Mouse (Mus musculus) C2C12 (cell line): ENCODE data around the gene 4932411N23Rik.
"Not testable (repeated sequence)": the region's sequence is repeated elsewhere in the genome, so short reads cannot be mapped to it uniquely, and the experiment has no call there.

Source experiments
- CEBPB ChIP-seq: IDR thresholded peaks from one replicate; pipeline ENCODE4 v1.6.1; 2011; ENCODE audit warnings: low read depth, mild to moderate bottlenecking, control low read depth, moderate library complexity
- CTCF ChIP-seq: IDR thresholded peaks from one replicate; pipeline ENCODE4 v1.5.1; 2011; ENCODE audit not compliant: control insufficient read depth, insufficient read depth, insufficient read length
- MAX ChIP-seq: IDR thresholded peaks from one replicate; pipeline ENCODE4 v1.6.1; 2011; ENCODE audit warnings: mild to moderate bottlenecking, control low read depth
- MYOD1 ChIP-seq: IDR thresholded peaks from one replicate; pipeline ENCODE4 v1.6.1; 2011; ENCODE audit warnings: low read depth; ENCODE audit not compliant: control insufficient read depth, insufficient read length
- MYOG ChIP-seq: IDR thresholded peaks from one replicate; pipeline ENCODE4 v1.6.1; 2011; ENCODE audit not compliant: control insufficient read depth, insufficient read length; ENCODE audit errors: extremely low read depth
- USF1 ChIP-seq: IDR thresholded peaks from one replicate; pipeline ENCODE4 v1.6.1; 2011; ENCODE audit warnings: low read depth, mild to moderate bottlenecking, control low read depth, moderate library complexity

DNA sequence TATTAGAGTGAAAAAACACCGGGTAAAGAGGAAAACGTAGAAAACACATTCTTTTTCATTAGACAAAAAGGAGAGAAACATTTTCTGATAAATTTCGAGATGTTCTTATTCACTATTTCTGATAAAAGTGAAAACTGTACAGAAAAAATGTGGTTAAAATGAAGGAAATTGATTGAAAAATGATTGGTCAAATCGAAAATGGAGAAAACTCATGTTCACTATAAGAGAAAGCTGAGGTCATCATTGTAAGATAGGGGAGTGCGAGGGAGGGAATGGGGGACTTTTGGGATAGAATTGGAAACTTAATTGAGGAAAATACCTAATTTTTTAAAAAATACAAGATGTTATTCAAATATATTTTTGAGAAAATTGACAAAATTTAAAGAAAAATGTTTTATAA lies 40.8 kb downstream of the 4932411N23Rik start:
- not testable (repeated sequence) for TF ChIP-seq CTCF, USF1, MAX, MYOD1, CEBPB, MYOG
